In the genomic region with DNA sequence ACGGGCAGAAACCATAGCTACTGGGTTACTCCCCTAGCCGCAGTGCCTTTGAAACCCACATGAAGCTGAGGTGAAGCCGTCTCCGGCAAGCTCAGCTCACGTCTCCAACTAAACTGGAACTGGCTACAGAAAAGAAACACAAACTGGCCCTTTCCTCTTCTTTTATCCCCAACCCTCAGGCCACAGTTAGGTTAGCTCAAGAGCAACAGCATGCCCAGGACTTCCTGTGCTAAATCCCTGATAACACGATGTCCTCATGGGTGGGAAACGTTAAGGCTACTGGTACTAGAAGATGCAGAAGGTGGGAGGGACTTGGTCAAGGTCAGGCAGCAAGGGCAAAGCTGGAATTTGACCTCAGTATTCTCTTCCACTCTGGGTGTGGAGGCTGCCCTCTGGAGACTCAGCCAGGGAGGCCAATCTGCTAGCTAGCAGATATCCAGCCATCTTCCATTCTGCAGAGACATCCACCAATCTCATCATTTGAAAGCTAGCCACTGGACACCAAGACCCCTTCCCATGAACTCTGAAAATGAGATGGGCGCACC, we compare ENCODE assay signal across 12 mouse cellular contexts. TPM values are rescaled to one million over a fixed set of nuclear protein-coding genes. Genes with fewer than 3 reads are reported as not detected.
DNase-seq lines count a peak whose midpoint lies in the region; ATAC-seq and TF ChIP-seq lines count a peak whose summit lies in the region.
"Had no signal": no experiment of that assay in that cellular context is flagged by ENCODE, and none has a peak within 500 bp of the region (broad histone marks: within the 10 kb centered on the region; RNA-seq: fewer than 3 reads in every experiment).

No protein-coding gene starts in this region.

- H3K4me2 ChIP-seq in kidney, embryonic 15.5 days: no peak overlapping the region
- peak overlapping the region; percentile 42 for H3K4me2 ChIP-seq in liver, embryonic 12.5 days
- H3K4me2 ChIP-seq in midbrain, embryonic 13.5 days (replicated peaks): no peak overlapping the region
- H3K4me2 ChIP-seq: heart, embryonic 13.5 days had no signal

- no peak overlapping the region for H3K9ac ChIP-seq in kidney, embryonic 15.5 days
- H3K9ac ChIP-seq in liver, embryonic 12.5 days: peak overlapping the region; percentile 47; the same call in 1 of the 2 replicates
- no peak overlapping the region for H3K9ac ChIP-seq in midbrain, embryonic 13.5 days (replicated peaks)
- H3K9ac ChIP-seq: heart, embryonic 13.5 days had no signal

- no peak for TF ChIP-seq POLR2A in bone marrow, adult 2 months (IDR thresholded peaks at IDR 0.05; ENCODE audit: borderline replicate concordance, control insufficient read depth, low read depth, low read length)

- peaks cover 45% of the 10 kb centered on the region for H3K4me1 ChIP-seq in kidney, embryonic 15.5 days
- H3K4me1 ChIP-seq in E14TG2a.4 (replicated peaks; ENCODE audit: low read depth, low read length): peaks cover 96% of the 10 kb centered on the region
- peaks cover 25% of the 10 kb centered on the region for H3K4me1 ChIP-seq in bone marrow, adult 2 months (ENCODE audit: control insufficient read depth, insufficient read depth, low read length)
- H3K4me1 ChIP-seq in liver, embryonic 12.5 days: peaks cover 100% of the 10 kb centered on the region
- peaks cover 10% of the 10 kb centered on the region for H3K4me1 ChIP-seq in midbrain, embryonic 13.5 days (replicated peaks)

- H3K4me3 ChIP-seq in kidney, embryonic 15.5 days (replicated peaks): no peak overlapping the region
- peak overlapping the region; percentile 62 for H3K4me3 ChIP-seq in E14TG2a.4 (replicated peaks; ENCODE audit: low read length)
- H3K4me3 ChIP-seq in bone marrow, adult 2 months (replicated peaks; ENCODE audit: control insufficient read depth, low read depth, low read length): no peak overlapping the region
- H3K4me3 ChIP-seq in liver, embryonic 12.5 days: no peak overlapping the region
- no peak overlapping the region for H3K4me3 ChIP-seq in midbrain, embryonic 13.5 days (replicated peaks)
- H3K4me3 ChIP-seq: heart, embryonic 13.5 days had no signal

- no peaks in the 10 kb centered on the region for H3K27me3 ChIP-seq in kidney, embryonic 15.5 days
- H3K27me3 ChIP-seq in E14TG2a.4 (ENCODE audit: insufficient read depth, low read length): no peaks in the 10 kb centered on the region
- no peaks in the 10 kb centered on the region for H3K27me3 ChIP-seq in liver, embryonic 12.5 days (replicated peaks)
- no peaks in the 10 kb centered on the region for H3K27me3 ChIP-seq in midbrain, embryonic 13.5 days
- H3K27me3 ChIP-seq: heart, embryonic 13.5 days had no signal

- peak overlapping the region; percentile 22; the same call in 1 of the 2 replicates for H3K27ac ChIP-seq in kidney, embryonic 15.5 days
- H3K27ac ChIP-seq in bone marrow, adult 2 months (ENCODE audit: control insufficient read depth, insufficient read depth, low read depth, low read length, poor library complexity): peak overlapping the region; percentile 52
- peak overlapping the region; percentile 99 for H3K27ac ChIP-seq in liver, embryonic 12.5 days
- H3K27ac ChIP-seq in midbrain, embryonic 13.5 days: no peak overlapping the region
- H3K27ac ChIP-seq: heart, embryonic 13.5 days had no signal

- intact Hi-C loops in heart, postnatal 14 days (cut with DNase I): no loop called here

- no peak for ATAC-seq in kidney, embryonic 15.5 days (replicated peaks; ENCODE audit: low FRiP score)
- ATAC-seq in liver, embryonic 12.5 days: no peak
- ATAC-seq in midbrain, embryonic 13.5 days: no peak

- no peak for TF ChIP-seq CTCF in E14TG2a.4 (conservative IDR thresholded peaks at IDR 0.05; ENCODE audit: low read length)
- no peak for TF ChIP-seq CTCF in bone marrow, adult 2 months (IDR thresholded peaks at IDR 0.05; ENCODE audit: control insufficient read depth, insufficient read depth, low read length)

- 52% methylated on average over 8 of the region's 8 CpGs for WGBS in kidney, embryonic 15.5 days
- 31% methylated on average over 8 of the region's 8 CpGs for WGBS in bone marrow, adult 2 months
- WGBS in liver, embryonic 12.5 days (ENCODE audit: insufficient replicate concordance): 23% methylated on average over 8 of the region's 8 CpGs
- 78% methylated on average over 8 of the region's 8 CpGs for WGBS in midbrain, embryonic 13.5 days

- no peaks in the 10 kb centered on the region for H3K9me3 ChIP-seq in kidney, embryonic 15.5 days (replicated peaks)
- H3K9me3 ChIP-seq in E14TG2a.4 (ENCODE audit: low read length): no peaks in the 10 kb centered on the region
- no peaks in the 10 kb centered on the region for H3K9me3 ChIP-seq in liver, embryonic 12.5 days (replicated peaks)
- no peaks in the 10 kb centered on the region for H3K9me3 ChIP-seq in midbrain, embryonic 13.5 days
- H3K9me3 ChIP-seq: heart, embryonic 13.5 days had no signal

- DNase-seq in kidney, postnatal 10 days: no peak
- no peak for DNase-seq in heart, postnatal 14 days
- DNase-seq in adrenal gland, postnatal 10 days: no peak
- DNase-seq: adrenal gland, postnatal 25 days; gastrocnemius, postnatal 14 days; lung, adult 18-20 months had no signal

- no peaks in the 10 kb centered on the region for H3K36me3 ChIP-seq in kidney, embryonic 15.5 days
- no peaks in the 10 kb centered on the region for H3K36me3 ChIP-seq in E14TG2a.4 (ENCODE audit: insufficient read depth, low read length)
- no peaks in the 10 kb centered on the region for H3K36me3 ChIP-seq in liver, embryonic 12.5 days
- no peaks in the 10 kb centered on the region for H3K36me3 ChIP-seq in midbrain, embryonic 13.5 days
- H3K36me3 ChIP-seq: heart, embryonic 13.5 days had no signal

RNA-seq across cellular contexts. Expression of a gene that starts 18.2 kb away (rescaled TPM):
- 6.5 and 7.1 TPM in 2 replicates for polyA plus RNA-seq in kidney, embryonic 15.5 days (2015; fragmentation: Nextera tagmentation; extraction: Ambion mirVana)
- 16.0 and 25.1 TPM in 2 replicates for polyA plus RNA-seq in bone marrow, adult 2 months (2011; ENCODE audit: insufficient read depth, insufficient read length, low replicate concordance, missing spikeins)
- polyA plus RNA-seq in liver, embryonic 12.5 days (2016; fragmentation: Nextera tagmentation; extraction: Ambion mirVana): 3.0 and 3.7 TPM in 2 replicates
- polyA plus RNA-seq in midbrain, embryonic 13.5 days (2015; fragmentation: Nextera tagmentation; extraction: Ambion mirVana): 3.0 and 3.1 TPM in 2 replicates
- 1 to 10 TPM; 9.0 to 9.1 TPM for total RNA-seq in heart, postnatal 14 days (2021)
- 10 to 100 TPM; 20.9 to 23.2 TPM for total RNA-seq in adrenal gland, postnatal 10 days (2021)
